Mouse (Mus musculus): ENCODE measurements around the gene Klhl3.

Gene Klhl3

DNA sequence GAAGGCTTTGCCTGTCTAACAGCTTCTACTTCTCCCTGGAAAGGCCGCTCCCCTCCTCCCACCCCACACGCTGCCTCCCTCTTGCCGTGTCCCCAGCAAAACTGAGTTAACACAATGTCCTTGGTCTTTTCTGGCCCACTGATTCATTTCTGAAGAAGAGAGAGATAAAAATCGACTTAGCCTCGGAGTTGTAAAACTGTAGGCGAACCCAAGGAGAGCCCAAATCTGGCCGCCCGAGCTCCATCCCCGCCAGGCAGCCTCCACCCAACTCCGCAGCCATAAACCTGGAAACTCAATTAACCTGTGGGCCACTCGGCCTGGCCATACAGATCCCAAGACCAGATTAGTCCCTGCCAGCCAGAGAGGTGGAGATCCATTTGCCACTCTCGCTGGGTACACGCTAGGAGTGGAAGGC, 47.3 kb downstream of the Klhl3 start:
- DNase-seq, result no peak

DNA sequence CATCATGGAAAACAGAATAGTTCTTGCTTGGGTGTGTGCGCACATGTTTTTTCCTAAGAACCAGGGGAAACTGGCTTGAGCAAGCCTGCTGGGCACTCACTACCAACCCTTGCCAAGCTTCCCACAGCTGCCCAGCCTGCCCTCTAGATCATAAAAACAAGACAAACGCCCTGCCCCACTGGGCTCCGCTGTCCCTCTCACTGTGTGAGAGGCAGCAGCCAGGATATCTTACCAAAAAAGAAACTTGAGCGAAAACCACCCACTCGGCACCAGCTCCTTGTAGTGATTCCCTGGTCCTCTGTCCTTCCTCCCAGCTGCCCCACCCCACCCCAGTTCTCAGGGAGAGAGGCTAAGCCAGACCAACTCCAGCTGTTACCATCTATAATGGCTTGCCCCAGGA, 48.1 kb downstream of the Klhl3 start:
- no peak for DNase-seq

DNA sequence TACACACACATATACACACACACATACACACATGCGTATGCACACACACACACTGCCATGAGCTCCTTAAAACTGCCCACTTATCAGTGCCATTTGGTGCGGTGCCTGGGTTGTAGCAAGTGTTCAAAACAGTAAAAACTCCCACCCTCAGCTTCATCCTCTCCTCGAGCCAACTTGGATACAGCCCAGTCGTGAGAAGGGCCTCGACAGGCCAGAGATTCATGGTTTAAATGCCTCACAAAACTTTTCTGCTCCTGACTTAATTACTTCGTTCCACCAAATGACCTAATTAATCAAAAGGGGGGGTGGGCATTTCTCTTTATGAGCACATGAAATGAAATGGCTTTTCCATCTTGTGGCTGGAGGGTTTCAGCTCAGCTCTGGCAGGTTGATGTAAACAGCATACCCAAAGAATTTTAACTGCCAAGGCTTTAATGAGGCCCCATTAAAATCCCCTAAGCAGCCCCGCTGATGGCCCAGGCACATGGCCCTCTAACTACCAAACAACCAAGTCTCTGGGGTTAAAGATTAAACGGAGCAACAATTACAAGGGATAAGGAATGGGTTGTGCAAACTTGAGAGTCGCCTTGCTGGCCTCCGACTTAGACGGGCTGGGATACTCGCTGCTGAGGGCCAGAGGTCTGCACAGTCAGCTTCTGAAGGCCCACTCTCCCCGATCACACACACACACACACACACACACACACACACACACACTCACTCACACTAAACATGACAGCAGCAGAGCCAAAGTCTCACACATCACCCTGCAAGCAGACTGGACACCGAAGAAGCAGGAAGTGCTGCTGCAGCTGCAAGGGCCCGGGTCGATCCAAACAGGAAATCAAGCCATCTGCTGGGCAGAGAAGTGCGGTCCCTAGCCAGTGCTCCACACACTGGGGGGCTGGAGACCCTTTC, 55.2 kb downstream of the Klhl3 start:
- no peak for DNase-seq

DNA sequence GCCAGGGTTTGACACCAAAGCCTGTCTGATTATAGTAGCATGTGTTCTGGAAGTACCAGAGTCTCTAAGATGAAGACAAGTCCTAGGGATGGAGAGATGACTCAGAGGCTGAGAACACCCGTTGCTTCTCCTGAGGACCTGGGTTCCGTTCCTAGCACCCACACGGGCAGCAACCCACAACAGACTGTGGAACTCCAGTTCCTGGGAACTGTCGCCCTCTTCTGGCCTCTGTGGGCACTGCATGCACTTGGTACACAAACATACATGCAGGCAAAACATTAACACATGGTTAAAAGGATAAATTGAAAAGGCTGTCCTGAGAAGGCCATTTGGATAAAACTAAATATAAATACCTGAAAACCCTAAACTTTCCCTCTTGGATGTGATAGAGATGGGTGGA, 56.8 kb downstream of the Klhl3 start:
- no peak for DNase-seq

DNA sequence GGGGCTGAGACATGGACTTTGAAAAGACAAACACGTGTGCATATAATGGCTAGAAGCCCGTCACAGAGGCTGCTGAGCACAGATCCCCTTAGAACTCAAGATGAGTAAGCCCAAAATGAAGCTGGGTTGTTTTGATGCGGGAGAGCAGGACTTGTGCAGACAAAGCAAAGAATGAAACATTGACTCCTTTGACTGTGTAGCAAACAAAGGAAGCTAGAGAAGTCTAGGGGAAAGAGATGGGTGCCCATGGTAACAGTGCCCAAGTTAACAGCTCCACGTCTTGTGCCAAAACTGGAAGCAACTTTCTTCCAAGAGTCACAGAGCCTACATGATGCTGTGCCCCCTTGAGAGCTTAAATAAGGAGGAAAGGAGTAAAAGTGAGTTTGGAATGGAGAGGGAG, 59.8 kb downstream of the Klhl3 start:
- no peak for DNase-seq

DNA sequence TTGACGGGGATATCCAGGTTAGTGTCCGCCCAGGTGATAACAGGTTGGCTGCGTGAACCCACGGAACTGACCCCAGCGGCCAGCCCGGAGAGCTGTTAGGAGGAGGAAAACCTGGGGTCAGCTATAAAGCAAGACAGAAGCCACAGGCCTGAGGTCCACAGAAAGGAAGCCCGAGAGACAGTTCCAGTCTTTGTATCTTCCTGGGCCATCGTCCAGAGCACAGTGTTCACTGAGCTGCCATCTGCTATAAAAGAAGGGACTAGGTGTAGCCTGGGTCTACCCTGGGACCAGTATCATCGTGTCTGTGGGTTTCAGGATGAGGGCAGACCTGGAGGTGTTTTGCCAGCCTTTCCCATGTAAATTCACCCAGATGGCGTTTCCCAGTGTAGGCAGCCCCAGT, 61.7 kb downstream of the Klhl3 start:
- peak; percentile 61 to 64 for DNase-seq

DNA sequence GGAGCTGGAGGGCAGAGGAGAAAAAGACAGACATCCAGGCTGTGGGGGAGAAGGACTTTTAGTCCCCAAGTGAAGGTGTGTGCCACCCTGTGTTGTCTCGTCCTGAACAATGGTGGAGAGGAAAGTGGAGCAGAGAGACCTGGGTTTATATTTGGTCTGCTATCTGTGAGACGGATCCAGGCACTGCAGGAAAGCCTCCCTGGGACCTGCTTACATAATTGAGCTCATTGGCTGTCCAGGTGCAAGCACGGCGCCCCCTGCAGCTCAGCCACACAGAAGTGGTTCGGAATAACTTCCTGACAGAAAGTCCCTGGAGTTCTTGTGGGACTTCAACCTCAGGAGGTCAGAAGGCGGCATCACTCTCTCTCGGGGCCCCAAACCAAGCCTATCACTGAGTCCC, 62.1 kb downstream of the Klhl3 start:
- peak in 1 of 2 experiments; percentile 77 for DNase-seq

DNA sequence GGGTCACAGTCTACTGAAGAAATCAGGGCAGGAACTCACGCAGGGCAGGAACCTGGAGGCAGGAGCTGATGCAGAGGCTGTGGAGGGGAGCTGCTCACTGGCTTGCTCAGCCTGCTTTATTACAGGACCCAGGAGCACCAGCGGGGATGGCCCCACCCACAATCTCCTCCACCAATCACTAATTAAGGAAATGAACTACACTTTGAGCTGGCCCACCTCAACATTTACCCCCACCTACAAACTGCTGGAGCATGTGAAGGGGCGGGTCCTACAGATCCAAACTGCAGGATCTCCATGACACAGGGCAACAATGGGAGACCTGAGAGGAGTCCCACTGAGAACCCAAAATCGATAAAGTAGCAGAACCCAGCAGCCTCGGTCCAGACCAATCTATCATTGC, 64.3 kb downstream of the Klhl3 start:
- DNase-seq, result no peak

DNA sequence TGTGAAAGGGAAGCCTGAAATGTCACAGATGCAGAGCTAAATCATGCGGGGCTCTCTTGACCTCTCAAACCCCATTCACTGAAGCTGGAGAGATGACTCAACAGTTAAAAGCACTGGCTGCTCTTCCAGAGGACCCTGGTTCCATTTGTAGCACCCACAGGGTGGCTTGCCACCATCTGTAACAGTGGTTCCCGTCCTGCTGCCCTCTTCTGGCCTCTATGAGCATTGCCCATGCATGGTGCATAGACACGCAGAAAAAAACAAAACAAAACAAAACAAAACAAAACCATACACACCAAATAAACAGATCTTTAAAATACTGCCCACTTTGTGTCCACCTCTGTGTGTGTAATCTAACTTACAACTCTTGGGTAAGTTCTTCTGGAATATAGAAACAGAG, 65.3 kb downstream of the Klhl3 start:
- DNase-seq, result no peak

DNA sequence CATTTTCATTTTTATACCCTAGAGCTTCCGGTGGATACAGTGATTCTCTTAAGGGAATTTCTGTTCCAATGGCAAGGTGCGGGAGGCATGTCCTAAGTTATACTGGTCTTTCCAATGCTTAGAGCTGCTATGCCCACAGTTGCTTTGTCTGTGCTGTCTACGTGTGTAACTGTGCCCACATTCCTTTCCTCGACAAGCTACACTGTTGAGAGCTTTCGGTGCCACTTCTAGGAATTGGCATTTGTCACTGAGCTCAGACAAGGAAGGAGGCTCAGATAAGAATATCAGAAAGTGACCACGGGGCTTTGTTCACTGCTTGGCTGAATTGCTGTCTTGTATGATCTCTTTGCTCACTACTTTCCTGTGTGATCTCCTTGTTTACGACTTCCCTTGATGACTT, 67.2 kb downstream of the Klhl3 start:
- no peak for DNase-seq

DNA sequence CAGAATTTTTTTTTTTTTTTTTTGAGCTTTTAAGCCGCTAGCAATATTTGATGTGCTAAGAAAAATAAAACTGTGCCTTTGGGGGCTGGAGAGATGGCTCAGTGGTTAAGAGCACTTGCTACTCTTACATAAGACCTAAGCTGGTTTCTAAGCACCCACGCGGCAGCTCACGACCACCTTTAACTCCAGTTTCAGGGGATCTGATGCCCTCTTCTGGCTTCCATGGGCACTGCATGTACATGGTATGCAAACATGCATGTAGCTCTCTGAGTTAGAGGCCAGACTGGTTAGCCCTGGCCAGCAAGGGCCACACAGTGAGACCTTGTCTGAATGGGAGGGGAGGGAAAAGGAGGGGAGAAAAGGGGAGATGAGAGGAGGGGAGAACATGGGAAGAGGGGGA, 68.1 kb downstream of the Klhl3 start:
- DNase-seq, result peak in 1 of 2 experiments; percentile 50

DNA sequence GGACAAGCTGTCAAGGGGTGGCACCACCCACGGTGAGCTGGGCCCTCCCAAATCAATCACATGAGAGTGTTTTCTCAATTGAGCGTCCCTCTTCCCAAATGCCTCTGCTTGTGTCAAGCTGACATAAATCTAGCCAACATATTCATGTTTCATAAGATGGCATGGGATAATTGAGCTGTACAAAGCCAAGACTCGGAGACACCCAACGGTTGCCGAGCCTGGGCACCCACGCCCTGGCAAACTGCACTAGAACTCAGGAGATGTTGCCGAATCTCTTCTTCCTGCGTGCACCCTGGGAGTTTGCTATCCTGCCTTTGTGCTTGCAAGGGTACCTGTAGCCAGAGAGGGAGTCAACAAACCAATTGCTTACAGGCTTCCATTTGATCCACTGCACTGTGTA, 70.1 kb downstream of the Klhl3 start:
- DNase-seq, result no peak

DNA sequence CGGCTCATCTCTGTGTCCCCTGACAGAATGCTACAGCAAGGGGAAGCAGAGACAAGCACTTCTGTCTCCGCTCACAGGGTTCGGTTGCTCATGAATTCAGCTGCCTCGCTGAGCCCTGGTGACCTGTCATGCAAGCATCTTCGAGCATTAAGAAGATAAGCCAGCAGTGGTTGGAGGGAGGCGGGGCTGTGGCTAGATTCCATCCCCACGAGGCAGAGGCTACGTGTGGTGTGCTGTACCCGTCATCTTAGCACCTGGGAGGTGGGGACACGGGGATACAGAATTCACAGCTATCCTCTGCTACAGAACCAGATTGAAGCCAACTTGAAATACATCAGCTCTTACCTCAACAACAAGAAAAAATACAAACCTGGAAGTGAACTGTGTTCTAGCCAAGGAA, 73.3 kb downstream of the Klhl3 start:
- DNase-seq, result no peak

DNA sequence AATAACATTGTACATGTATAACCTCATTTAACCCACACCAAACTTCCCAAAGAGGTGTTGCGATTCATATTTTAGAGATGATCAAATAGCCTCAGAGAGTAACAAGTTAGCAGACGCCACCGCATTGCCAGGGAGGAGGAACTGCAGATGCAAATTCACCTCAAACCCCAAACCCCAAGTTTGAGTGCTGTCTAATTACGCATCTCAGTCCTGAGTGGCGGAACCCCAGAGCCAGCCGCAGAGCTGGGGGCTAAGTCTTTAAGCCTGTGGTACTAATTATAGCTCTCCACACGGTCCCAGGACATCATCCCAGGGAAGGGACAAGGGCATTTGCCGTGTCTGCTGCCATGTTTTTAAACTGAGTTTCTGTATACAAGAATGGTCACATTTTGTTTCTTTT, 75.9 kb downstream of the Klhl3 start:
- DNase-seq, result no peak

DNA sequence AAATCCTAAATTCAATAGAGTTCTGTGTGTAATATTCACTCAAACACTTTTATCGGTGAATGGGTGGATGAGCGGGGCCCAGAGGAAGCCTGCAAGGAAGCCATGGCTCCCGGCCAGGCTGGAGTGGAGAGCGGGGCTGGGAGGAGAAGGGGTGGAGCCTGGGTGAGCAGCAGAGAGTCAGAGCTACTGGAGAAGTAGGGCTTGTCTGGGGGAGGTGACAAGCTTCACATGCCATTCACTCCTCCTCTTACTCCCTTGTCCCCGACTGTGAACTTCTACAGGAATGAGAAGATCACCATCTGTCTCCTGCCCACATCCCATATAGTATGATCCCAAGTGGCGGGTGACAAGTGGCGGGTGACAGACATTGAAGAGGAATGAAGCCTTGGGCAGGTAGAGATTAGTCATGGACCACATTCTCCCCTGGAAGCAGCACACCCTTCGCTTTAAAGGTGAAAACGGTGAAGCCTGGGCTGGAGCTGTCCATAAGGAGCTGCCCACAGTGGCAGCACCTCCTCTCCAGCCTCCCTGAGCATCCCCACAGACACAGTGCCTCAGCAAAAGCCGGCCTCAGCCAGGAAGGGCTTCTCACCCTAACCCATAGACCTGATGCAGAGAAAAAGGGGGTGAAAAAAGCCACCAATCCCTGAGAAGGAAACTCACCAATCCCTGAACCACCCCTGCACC, 77.8 kb downstream of the Klhl3 start:
- peak; percentile 81 to 92 for DNase-seq

DNA sequence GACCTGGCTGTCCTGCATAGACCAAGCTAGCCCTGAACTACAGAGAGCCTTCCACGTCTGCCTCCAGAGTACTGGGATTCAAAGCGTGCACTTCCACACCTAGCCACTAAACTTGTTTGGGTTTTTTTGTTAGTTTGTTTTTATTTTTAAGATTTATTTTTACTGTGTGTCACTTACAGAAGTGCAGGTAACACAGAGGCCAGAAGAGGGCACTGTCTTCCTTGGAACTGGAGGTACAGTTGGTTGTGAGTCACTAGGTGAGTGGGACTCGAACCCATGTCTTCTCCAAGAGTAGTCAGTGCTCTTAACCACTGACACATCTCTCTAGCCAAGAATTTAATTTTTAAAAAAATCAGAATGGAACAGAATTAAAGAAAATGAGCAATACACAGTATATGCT, 78.4 kb downstream of the Klhl3 start:
- peak in 1 of 2 experiments; percentile 37 for DNase-seq

DNA sequence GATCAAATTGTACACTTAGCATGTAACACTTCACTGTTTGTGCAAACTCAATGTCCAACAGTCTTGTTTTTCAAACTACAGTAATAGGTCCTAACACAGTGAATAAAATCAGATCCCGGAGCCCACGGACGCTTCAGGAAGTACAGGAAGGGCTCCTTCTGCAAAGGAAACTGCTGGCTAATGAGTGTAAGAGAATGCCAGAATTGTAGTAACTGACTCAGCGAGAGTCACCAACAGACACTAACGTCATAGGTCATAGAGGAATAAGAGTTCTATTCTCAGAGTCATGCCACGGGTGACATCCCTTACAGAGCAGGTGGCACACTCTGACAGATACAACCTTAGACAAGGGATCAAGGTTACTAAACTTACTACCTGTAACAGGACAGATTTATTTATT, 78.9 kb downstream of the Klhl3 start:
- no peak for DNase-seq

DNA sequence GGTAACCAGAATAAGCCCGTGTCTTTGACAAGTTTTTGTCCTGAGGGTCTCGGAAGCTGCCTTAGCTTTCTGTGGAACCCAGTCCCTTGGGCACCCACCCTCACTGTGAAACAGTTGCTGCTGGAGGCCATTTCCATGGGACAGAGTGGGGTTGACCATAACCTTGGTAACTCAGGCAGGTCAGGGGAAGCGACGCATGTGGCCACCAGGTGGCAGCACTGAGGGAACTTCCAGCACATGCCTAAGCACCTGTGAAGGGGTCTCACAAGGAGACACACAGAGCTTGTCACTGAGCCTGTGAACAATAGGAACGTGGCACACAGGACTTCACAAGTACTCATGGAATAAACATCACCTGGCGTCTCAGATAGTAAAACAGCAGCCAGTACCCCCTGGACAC, 81.6 kb downstream of the Klhl3 start:
- peak; percentile 80 to 88 for DNase-seq

DNA sequence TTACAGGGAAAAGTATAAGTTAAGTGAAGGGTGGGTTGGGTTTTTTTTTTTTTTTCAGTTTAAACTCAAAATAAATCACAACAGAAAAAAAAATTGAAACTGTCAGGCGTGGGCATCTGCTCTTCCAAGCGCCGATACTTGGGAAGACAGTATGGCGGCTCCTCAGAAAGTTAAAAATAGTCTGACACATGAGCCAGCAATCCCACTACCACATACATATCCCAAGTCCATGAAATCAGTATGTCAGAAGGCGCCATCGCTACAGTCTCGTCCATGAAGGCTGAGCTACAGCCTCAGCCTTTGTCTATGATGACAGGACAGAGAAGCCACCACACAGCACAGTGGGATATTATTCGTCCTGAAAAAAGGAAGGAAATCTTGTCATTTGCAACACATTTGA, 86.3 kb downstream of the Klhl3 start:
- DNase-seq, result no peak

DNA sequence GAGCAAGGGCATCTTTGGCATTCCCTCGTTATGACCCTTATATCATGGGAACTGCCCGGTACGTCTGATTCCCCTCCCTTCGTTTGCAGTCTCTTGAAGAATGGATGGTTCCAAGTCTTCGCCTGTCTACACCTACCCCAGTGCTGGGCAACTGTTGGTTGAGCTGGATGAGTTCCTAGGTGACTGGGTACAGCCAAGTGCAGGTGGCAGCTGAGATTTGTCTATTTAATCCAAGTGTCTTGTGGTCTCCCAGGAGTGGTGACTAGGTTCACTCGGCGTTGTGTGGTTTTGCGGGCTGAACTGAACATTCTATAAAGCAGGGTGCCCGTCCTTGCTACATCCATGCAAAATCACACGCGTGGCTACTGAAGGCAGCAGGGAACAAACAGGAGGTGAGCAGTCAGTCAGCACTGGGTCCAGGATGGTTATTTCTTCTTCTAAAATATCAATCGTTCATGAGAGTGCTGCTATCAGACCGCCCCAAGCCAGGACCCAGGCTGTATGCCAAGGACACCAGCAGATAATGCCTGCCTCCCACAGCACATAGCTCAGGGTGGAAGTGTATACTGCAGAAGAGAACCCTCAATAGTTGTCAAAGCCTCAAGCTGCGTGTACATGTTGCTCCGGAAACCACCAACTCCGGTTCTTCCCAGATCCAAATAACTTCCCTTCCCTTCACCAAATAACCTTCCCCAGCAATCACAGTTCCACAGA, 87.5 kb downstream of the Klhl3 start:
- DNase-seq, result peak; percentile 56 to 61

DNA sequence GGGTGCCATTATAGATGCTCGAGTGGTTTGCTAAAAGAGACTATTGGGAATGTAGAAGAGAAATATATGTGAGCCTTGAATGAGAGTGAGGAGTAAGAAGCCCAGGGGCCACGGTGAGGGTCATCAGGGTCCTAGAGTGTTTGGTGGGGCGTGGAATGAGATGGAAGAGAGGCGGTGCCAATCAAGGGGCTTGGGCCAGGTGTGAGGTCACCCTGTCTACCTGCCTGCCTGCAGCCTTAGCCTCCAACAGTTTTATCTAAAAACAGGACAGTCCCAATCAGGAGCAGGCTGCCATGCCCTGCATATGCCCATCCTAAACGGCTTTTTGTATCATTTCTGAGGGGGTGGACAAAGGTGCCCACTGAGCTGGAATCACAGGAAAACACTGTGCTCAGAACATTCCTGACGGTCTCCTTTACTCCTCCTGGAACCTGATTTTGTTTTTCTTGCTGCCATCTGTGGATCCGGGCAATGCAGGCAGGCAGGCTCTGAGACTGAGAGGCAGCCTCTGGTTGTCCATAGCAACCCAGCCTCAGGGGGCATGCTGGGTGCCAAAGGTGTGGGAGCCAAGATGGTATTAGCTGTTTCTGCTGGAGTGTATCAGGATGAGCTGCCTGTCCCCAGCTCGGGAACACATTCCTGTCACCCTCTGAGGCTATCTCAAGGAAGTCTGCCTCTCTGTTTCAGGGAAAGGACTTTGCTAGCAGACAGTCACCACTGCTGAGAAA, 89.5 kb downstream of the Klhl3 start:
- DNase-seq, result peak; percentile 96 to 97

DNA sequence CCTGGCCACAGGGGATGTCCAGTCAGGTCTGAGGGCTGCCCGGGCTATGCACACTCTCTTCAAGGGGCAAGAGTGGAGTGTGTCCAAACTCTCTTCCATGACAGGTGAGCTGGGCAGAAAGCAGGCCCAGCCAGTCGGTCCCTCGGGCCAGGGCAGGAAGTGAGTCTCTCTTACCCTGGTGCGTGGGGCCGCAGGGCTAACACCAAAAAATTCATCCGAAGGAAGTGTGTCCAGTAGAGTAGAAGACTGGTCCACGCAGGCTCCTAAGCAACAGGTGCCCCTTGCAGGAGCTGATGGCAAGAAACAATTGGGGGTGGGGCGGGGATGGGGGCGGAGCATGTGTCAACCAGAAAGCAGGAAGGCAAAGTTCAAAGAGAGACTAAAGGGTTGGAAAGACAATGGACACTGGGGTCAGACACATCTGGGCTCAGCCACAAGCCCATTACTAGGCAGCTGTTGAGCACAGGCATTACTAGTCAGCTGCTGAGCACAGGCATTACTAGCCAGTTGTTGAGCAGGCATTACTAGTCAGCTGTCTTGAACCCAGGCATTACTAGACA, 90.3 kb downstream of the Klhl3 start:
- DNase-seq, result peak in 1 of 2 experiments; percentile 33

DNA sequence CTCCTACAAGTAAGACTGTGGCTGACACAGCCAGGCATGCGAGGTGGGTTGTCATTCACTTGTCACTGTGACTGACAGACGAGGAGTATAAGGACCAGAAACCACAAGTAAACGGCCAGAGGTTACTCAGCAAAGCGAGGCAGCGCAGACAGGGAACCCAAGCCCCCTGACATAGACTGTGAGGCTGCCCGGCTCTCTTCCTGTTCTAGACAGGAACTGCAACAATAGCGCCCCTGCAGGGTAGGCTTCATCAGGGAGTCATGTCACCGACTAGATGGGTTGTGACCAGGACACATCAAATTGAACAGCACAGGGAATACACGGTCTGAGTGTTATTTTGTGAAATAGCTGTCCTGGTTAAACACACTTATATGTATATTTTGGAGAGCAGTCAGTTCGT, 93.0 kb downstream of the Klhl3 start:
- DNase-seq, result no peak
